Mouse (Mus musculus) T-helper 1 cell (primary cell): ENCODE results near the gene AC170998.1.

ENCODE experiments used
- in situ Hi-C: fragments of 300-600 bp; cut with MboI, MseI; formaldehyde crosslinking; loops from one replicate; pipeline ENCODE4 v1.15.1; 2025; ENCODE audit warnings: high pct_unique_total_duplicates

Gene AC170998.1

DNA sequence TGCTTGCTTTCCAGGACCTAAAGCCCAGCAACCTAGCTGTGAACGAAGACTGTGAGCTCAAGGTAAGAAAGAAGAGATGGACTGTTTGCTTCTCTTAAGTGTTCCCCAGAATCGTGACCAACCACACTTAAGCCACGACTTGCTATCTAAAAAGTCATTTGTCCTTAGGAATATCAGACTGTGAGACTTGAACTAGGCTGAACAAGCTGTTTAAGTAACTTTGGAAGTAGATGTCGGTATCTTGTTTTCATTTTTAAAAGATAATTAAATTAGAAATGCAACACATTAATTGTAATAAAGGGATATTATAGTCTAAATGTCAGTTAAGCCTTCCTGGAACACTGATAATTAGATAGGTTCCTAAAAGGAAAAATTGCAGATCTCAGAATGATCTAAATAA, at the start of gene AC170998.1:
TSS of gene AC170998.1 (plus strand) at position 301 of the 400 bp plus-strand sequence.
- in situ Hi-C loops, result no loop called here

DNA sequence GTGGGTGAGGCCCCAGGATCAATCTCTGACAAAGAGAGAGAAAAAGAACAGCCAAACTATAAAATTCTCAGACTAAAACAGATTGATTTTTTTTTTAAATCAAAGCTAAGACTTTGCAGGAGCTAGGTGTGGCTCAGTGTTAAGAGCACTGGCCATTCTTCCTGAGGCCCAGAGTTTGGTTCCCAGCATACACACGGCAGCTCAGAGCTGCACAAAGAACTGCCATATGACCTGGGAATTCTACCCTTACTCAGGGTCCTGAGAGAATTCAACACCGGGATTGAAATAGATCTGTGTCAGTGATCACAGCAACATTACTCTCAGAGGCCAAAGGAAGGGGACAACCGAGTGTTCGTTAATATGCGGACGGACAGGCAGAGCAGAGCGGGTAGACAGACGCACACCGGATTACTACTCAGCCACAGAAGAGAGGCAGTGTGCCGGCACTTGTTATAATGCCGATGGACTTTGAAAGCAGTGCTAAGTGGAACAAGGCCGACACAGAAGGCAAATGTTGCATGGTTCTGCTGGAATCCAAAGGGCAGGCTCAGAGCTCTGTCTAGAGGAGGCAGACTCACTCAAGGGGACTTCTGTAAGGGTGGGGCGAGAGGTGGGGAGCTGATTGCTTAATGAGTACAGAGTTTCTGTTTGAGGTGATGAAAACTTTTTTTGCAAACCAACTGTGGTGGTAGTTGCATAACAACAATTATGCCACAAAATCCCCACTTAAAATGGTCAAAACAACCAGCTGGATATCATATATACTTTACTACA, 43.4 kb upstream of the AC170998.1 start:
- in situ Hi-C loops, result no loop called here

DNA sequence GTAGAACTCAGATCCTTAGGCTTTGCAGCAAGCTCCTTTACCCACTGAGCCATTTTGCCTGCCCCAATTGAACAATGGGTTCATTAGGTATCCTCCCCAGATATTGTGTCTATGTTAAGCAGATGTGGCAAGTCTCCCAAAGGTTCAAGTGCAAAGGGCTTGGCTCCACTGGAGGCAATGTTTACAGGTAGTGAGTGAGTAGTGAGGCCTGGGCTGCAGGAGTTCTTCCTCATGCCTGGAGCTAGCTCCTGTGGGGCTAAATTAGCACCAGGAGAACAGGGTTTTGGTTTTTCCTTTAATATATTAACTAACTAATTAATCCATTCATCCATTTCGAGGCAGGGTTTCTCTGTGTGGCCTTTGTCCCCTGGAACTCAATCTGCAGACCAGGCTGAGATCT, 42.3 kb upstream of the AC170998.1 start:
- in situ Hi-C loops, result no loop called here

DNA sequence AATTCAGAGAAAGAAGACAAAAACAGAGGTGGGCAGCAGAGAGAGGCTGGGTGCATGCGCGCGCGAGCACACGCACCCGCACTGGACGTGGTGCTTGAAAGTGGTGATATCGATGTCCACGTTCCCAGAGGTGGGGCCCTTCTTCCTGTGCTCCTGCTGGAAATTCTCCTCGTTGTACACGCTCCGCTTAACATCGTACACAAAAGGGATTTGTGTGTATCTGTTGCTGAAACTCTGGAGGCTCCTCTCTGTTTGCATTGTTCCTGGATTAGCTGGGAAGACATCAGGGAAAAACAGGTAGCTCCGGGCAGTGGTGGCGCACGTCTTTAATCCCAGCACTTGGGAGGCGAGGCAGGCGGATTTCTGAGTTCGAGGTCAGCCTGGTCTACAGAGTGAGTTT, 41.3 kb upstream of the AC170998.1 start:
- in situ Hi-C loops, result no loop called here

DNA sequence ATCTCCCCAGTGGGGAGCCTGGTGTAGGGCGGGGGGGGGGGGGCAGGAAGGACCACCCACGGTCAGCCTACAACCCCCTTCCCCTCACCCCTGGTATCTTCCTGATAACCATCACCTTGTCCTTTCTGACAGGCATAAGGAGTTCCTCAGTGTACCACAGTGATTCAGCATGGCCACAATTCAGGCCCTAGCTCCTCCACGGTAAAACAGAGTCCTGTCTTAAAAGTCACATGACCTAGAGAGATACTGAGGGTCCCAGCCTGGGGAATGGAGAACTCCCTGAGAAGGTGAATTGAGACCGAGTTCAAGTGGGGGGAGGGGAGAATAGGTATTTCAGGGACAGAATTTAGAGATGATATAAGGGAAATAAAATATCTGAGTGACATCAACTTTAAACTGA, 38.5 kb upstream of the AC170998.1 start:
- in situ Hi-C loops, result no loop called here

DNA sequence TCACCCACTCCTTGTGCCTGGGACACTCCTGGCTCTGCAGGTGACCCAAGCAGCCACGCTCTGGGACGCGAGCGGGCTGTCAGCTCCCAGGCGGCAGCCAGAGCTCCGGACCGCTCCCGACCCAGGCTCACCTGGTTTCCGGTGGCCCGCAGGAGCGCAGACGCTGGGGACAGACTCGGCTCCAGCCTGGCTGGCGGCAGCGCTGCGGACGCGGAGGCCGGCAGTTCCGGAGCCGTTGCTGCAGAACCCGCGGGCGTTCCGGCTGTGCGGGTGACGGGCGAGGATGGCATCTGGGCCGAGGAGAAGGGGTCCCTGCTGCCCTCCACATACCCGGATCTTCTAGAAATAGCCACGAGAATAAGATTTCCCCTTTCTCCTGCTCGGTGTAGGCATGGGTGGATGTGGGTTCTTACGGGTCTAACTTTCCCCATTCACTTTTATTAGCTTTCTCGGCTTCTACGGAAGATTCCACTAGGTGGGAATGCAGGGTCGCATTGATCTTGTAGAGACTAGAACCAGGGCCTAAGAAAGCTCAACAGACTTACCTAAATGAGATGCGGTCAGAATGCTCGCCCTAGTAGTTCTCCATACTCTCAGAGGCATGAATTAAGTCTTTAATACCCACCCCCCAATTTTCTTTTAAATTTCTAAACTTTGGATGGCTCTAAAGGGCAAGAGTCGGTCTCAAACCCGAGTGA, 36.1 kb upstream of the AC170998.1 start, which contains the start of gene Slc26a8:
TSS of gene Slc26a8 (minus strand) at position 648 of the 698 bp plus-strand sequence.
- in situ Hi-C loops, result loop anchor here (10.0 kb wide), 1 partner anchor 1485 kb away; no protein-coding TSS in a partner anchor

DNA sequence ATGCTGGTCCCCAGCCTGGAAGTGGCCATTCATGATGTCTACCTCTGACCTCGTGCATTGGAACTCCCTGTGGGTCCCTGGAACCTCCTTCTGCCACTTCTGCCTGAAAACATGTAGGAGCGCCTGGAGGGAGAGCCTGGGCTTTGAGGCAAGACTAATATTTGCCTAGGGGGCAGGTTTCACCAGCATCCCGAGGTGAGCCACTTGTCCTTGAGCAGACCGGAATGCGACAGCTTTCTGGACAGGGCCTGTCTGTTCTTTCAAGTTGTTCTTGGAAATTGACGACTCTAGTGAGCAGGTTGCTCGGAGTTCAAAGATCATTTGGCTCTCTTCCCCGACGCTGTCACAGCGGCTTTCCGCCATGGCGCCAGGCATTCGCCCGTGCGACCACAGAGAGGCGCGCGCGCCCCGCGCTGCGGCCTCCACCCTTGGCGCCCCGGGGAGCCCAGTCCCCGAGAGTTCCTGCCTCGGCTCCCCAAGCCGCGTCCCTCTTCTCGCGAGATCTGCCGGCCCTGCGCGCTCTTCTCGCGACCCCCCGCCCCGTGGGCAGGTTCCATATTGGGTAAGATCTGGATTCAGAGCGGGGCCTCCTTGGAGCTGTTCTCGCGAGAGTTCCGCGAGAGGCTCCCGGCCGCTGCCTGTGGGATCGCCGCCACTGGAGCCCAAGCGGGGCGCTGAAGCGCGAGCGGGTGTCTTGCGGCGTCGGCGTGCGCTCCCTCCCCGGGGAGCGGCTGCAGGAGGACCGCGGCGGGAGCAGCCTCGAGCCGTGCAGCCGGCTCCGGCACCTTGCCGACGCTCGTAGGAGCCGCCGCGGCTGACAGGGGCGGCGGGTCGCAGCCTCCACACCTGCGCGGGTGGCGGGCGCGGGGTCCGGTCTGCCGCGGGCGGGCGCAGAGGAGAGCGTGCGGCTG, 34.9 kb upstream of the AC170998.1 start, which contains the start of gene Mapk14:
TSS of gene Mapk14 (plus strand) at position 554 of the 911 bp plus-strand sequence.
- in situ Hi-C loops, result loop anchor here (10.0 kb wide), 1 partner anchor 1484 kb away; no protein-coding TSS in a partner anchor

DNA sequence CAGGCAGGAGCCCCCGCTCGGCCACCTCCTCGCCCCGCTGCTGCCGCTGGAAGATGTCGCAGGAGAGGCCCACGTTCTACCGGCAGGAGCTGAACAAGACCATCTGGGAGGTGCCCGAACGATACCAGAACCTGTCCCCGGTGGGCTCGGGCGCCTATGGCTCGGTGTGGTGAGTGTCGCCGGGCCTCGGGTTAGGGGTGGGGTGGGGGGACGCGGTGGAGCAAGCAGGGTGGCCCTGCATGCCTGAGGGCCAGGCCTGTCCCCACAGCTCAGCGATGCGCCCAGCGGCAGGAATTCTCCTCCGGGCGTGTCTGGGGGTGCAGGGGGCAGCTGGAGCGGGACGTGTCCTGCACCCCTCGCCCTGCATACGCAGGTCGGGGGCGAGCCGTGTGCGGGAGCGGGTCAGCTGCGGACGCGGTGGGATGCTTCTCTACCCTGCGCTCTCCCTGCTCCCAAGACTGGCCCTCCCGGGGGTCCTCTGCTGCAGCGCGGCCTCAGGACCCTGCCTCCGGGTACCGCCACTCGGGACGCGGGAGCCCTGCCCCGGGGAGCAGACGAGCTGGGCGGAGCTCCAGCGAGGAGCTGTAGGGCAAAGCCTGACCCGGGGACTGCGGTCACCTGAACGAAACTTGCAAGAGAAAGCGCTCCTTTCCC, 34.1 kb upstream of the AC170998.1 start:
- in situ Hi-C loops, result loop anchor here (10.0 kb wide), 1 partner anchor 1483 kb away; no protein-coding TSS in a partner anchor

DNA sequence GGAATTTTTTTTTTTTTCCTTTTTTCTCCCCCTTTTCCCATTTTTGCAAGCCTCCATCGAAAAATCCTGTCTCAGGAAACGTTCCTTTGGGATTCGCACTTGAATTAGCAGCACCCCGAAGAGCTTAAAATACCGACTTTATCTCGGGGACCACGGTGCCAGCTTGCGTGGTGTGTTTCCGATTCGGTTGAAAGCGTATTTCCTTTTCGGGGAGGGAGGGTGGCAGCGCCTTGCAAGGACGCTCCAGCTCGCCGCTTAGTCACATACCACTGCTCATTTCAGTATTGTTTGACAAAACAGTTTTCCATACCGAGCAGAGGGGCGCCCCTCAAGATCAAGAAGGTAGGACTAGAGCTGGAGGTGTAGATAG, 33.6 kb upstream of the AC170998.1 start:
- in situ Hi-C loops, result loop anchor here (10.0 kb wide), 1 partner anchor 1482 kb away; no protein-coding TSS in a partner anchor

DNA sequence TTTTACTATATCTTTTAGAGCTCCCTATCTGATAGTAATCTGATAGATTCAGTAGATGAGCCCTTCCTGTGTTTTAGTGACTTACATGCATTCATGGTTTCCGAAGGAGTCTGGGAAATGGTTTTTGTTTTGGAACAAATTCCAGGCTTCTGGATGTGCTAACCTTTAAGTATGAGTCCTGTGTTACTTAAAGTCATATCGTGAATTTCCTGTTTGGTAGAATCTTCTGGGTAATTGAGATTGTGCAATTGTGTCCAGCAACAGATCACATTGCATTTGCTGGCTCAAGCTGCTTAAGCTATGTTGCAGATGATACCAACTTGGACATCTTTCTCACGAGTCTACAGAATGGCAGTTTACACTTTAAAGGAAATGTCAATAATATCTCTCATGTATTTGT, 32.8 kb upstream of the AC170998.1 start:
- in situ Hi-C loops, result loop anchor here (10.0 kb wide), 1 partner anchor 1482 kb away; no protein-coding TSS in a partner anchor

DNA sequence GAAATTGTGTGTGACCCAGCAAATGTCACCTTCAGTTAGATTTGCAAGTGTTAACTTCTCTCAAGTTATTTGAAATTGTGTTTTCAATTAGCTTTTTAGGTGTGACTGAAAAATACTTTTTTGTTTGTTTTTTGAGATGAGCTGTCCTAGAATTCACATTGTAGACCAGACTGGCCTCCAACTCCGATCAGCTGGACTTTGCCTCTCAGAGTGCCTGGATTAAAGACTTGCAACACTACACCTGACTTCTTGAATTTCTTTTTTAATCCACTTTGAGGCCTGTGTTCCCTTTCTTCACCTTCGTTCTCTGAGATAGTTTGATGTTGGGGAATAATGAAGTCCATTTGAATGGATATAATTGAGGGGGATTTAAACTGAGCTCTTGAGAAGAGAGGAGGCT, 31.8 kb upstream of the AC170998.1 start:
- in situ Hi-C loops, result loop anchor here (10.0 kb wide), 1 partner anchor 1481 kb away; no protein-coding TSS in a partner anchor

DNA sequence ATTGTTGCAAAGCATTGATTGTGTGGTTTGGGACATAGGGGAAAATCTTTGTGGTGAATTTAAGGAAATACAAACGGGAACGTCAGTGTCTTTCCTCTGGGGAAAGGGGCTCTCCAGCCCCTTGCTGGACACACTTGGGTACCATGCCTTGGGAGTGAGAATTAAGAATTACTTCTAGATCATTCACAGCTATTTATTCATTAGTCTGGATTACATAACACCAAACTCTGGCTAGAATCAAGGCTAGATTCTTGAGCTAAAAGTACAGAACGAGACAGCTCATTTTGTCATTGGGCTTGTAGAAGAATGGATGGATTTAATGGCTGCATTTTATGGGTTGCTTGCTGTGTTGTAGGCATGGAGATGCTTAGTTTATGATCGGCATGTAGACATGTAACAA, 31.1 kb upstream of the AC170998.1 start:
- in situ Hi-C loops, result loop anchor here (5.0 to 10.0 kb wide), 2 partner anchors 107 to 1480 kb away; partner anchors contain the start of gene Brpf3

DNA sequence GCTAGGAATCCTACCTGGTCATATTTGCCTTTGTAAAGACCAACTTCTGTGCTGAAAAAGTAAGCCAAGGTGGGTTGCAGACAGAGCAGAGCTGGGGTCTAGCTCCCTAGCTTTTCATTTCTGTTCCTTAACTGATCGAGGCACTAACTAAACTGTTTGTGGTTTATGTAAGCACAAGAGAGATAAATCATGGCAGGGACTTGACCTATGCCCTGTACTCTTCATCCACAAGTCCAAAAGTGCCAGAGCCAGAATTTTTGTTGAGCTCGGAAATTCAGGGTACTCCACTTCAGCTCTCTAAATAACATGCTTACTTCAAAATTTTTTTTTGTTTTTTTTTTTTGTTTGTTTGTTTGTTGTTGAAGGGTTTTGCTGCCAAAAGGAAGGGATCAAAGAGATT, 29.2 kb upstream of the AC170998.1 start:
- in situ Hi-C loops, result loop anchor here (5.0 to 10.0 kb wide), 2 partner anchors 106 to 1478 kb away; partner anchors contain the start of gene Brpf3

DNA sequence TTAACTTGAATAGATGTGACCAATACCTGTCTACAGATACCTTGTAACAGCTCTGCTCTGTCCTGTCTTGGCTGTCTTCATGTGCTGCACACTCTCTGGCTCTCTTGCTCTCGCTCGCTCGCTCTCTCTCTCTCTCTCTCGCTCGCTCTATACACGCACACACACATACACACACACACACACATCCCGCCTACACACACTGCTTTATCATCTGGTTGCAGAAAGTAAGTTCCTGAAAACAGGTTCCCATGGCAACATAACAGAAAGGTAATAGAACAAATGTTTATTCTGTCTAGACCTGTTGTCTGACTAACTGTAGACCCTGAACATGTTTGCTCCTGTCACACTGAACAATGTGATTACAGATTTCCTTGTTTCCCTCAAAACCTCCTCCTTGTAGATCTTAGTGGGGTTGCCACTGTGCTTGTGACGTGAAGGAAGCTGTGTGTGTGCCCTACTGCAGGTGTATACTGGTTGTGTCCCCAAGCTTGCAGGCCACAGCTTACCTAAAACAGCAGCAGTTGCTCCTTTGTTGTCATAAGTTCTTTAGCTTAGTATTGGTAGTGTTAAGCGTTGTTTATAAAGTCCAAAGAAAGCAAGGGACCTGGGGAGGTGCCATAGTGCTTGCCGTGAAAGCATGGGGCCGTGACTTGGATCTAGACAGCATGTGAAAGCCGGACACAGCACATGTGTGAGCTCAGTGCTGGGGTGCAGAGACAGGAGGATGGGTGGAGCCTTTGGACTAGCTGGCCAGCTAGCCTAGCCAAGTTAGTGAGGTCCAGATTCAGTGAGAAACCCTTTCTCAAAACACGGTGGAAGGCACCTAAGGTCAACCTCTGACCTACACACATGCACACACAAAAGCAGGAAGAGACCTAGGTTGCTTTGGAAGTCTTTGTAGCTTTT, 28.3 kb upstream of the AC170998.1 start:
- in situ Hi-C loops, result loop anchor here (5.0 to 10.0 kb wide), 2 partner anchors 105 to 1477 kb away; partner anchors contain the start of gene Brpf3

DNA sequence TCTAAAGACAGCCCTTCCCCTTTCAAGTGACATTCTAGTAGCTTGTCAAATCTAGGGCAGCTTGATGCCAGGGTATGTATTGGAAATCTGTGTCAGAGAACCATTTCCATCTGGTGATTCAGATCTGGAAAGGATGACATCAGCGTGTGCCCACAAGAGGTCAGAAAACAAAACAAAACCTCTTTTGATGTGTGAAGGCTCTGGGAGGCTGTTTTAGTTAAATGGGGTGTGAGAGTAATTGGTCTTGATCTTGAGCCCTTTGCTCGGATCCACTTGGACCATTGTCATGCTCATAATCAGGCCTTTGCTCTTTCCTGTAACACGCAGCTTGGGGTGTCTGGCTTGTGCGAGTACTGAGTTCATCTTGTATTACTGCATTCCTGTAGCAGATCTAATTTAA, 27.6 kb upstream of the AC170998.1 start:
- in situ Hi-C loops, result loop anchor here (5.0 to 10.0 kb wide), 2 partner anchors 104 to 1477 kb away; partner anchors contain the start of gene Brpf3

DNA sequence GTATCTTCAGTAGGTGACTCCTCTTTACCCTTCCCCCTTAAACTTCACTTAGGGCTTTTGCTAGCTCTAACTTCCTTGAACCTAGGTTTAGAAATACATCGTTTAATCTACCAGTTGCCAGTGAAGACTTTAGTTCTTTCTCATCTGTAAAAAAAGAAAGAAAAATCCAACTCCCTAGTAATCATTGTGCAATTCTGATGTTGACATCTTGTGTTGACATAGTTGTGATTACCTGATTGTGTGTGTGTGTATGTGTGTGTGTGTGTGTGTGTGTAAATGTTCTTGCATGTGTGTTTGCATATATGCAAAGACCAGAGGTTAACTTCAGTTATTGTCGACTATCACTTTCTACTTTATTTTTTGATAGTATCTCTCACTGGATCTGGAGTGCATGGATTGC, 27.2 kb upstream of the AC170998.1 start:
- in situ Hi-C loops, result loop anchor here (5.0 to 10.0 kb wide), 2 partner anchors 104 to 1476 kb away; partner anchors contain the start of gene Brpf3

DNA sequence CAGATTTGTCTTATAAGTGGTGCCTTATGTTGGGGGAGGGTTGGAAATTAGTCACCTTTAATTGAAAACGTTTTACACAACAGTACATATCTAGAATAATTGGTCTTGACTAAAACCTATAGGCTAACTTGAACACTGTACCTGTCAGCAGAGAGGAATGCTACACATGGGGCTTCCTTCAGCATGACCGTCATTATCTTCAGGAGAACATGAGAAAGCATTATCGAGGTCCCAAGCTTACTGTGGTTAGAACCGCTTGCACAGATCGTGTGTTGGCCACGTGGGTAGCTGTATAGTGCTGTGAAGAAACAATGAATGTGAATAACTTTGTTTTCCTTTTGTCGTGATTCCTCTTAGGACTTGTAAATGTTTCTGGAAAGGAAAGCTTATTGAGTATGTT, 26.1 kb upstream of the AC170998.1 start:
- in situ Hi-C loops, result loop anchor here (5.0 to 10.0 kb wide), 2 partner anchors 103 to 1475 kb away; partner anchors contain the start of gene Brpf3

DNA sequence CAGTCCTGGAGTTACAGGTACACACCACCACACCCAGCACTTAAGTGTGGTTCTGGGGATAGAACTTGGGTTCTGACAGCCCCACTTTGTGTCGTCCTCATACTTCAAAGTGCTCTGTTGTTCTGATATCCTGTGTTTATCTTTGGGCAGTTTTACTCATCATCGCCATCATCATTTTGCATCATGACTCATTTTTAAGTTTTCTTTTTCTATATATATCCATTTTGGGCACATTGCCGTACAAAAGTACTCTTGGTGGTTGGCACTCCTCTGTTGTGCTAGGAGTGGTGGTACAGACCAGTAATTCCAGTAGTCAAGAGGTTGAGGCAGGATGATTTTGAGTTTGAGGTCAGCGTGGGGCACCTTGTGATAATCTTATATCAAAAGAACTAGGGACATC, 24.7 kb upstream of the AC170998.1 start:
- in situ Hi-C loops, result no loop called here

DNA sequence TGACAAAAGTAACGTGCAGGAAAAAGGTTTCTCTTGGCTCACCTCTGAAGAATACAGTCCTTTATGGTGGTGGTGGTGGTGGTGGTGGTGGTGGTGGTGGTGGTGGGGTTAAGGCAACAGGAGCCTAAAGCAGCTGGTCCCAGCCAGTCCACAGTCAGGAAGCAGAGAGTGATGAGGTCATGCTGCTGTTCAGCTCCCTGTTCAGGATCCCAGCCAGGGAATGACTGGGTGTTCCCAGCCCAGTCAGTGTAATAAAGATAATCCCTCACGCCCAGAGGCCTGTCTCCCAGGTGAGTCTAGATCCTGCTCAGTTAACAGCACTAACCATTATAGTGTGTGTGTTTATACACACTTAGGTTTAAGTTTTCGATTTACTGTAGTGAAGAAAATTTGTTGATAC, 24.1 kb upstream of the AC170998.1 start:
- in situ Hi-C loops, result no loop called here
